Mouse (Mus musculus): Measurements from ENCODE around the gene Mrpl38.

Mrpl38 gene

GRCm38 (mm10) chr11:116111611-116112203 lies 27.0 kb downstream of the Mrpl38 start:
- in situ Hi-C loops (cut with MboI, MseI): loop anchor here (10.0 kb wide), 1 partner anchor 343 kb away; no protein-coding TSS in a partner anchor

- in situ Hi-C loops (cut with MboI, MseI): loop anchor here (10.0 kb wide), 1 partner anchor 344 kb away; no protein-coding TSS in a partner anchor
Measured at GRCm38 (mm10) chr11:116111067-116111466, 27.6 kb downstream of the Mrpl38 start.

- in situ Hi-C loops (cut with MboI, MseI): loop anchor here (10.0 kb wide), 1 partner anchor 344 kb away; no protein-coding TSS in a partner anchor
Measured at GRCm38 (mm10) chr11:116110540-116110939, 28.1 kb downstream of the Mrpl38 start.

- in situ Hi-C loops (cut with MboI, MseI): loop anchor here (10.0 kb wide), 1 partner anchor 345 kb away; no protein-coding TSS in a partner anchor
Measured at GRCm38 (mm10) chr11:116110131-116110530, 28.5 kb downstream of the Mrpl38 start.

- in situ Hi-C loops (cut with MboI, MseI): loop anchor here (10.0 kb wide), 1 partner anchor 345 kb away; no protein-coding TSS in a partner anchor
Measured at GRCm38 (mm10) chr11:116109441-116110081, 29.1 kb downstream of the Mrpl38 start.

- in situ Hi-C loops (cut with MboI, MseI): no loop called here
Measured at GRCm38 (mm10) chr11:116108464-116109137, 30.1 kb downstream of the Mrpl38 start.

GRCm38 (mm10) chr11:116107777-116108285 lies 30.8 kb downstream of the Mrpl38 start:
- in situ Hi-C loops (cut with MboI, MseI): no loop called here

- in situ Hi-C loops (cut with MboI, MseI): no loop called here
Measured at GRCm38 (mm10) chr11:116106963-116107776, 31.5 kb downstream of the Mrpl38 start.

- in situ Hi-C loops (cut with MboI, MseI): no loop called here
Measured at GRCm38 (mm10) chr11:116106154-116106962, 32.3 kb downstream of the Mrpl38 start.

GRCm38 (mm10) chr11:116105065-116105464 lies 33.6 kb downstream of the Mrpl38 start:
- in situ Hi-C loops (cut with MboI, MseI): no loop called here

- in situ Hi-C loops (cut with MboI, MseI): no loop called here
Measured at GRCm38 (mm10) chr11:116104006-116104646, 34.5 kb downstream of the Mrpl38 start.

GRCm38 (mm10) chr11:116103572-116103971 lies 35.1 kb downstream of the Mrpl38 start:
- in situ Hi-C loops (cut with MboI, MseI): no loop called here

GRCm38 (mm10) chr11:116102472-116102871 lies 36.2 kb downstream of the Mrpl38 start:
- in situ Hi-C loops (cut with MboI, MseI): no loop called here

GRCm38 (mm10) chr11:116101931-116102381 lies 36.7 kb downstream of the Mrpl38 start:
- in situ Hi-C loops (cut with MboI, MseI): no loop called here

- in situ Hi-C loops (cut with MboI, MseI): no loop called here
Measured at GRCm38 (mm10) chr11:116100839-116101238, 37.8 kb downstream of the Mrpl38 start.

- in situ Hi-C loops (cut with MboI, MseI): no loop called here
Measured at GRCm38 (mm10) chr11:116100385-116100784, 38.3 kb downstream of the Mrpl38 start.

- in situ Hi-C loops (cut with MboI, MseI): no loop called here
Measured at GRCm38 (mm10) chr11:116099462-116099861, 39.2 kb downstream of the Mrpl38 start.

GRCm38 (mm10) chr11:116098711-116099460 lies 39.8 kb downstream of the Mrpl38 start:
- in situ Hi-C loops (cut with MboI, MseI): no loop called here

All from T-helper 2 cell (primary cell).